Comparison of ENCODE assay signal across 9 mouse cellular contexts in the genomic region with DNA sequence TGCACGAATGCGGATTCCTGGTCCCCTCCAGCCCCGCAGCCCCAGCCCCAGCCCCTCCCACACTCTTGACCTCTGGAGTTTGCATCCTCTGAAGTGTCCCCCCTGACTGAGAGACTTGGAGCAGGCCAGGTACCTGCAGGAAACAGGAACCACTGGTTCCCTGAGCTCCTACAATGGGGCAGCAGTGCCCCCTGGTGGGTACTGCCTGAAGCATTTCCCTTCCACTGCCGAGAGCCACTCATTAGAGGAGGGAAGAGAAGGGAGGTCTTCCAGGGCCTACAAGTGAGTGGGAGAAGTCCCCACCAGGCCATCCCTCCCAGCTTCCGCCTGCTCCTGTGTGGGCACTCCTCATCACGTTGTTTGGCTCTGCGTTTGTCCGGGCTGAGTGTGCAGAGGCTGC. TPM values are rescaled to one million over a fixed set of nuclear protein-coding genes. Genes with fewer than 3 reads are reported as not detected.
DNase-seq lines count a peak whose midpoint lies in the region; ATAC-seq and TF ChIP-seq lines count a peak whose summit lies in the region.
"Had no signal": no experiment of that assay in that cellular context is flagged by ENCODE, and none has a peak within 500 bp of the region (broad histone marks: within the 10 kb centered on the region; RNA-seq: fewer than 3 reads in every experiment).

No protein-coding gene starts in this region.

- TF ChIP-seq POLR2A in CH12.LX (IDR thresholded peaks at IDR 0.05; ENCODE audit: low read depth, low read length) = no peak
- no peak for TF ChIP-seq POLR2A in brain, embryonic 14.5 days (IDR thresholded peaks at IDR 0.05; ENCODE audit: borderline replicate concordance, extremely low read depth, insufficient read depth, insufficient read length, poor library complexity, severe bottlenecking)

- no peak for TF ChIP-seq EP300 in CH12.LX (IDR thresholded peaks at IDR 0.05; ENCODE audit: low read length)
- no peak for TF ChIP-seq EP300 in liver, embryonic 14.5 days (IDR thresholded peaks at IDR 0.05; ENCODE audit: low read depth)

- in situ Hi-C loops in CH12.LX (cut with MboI; ENCODE audit: low pct_ligation_motif_present, low pct_unique_long_range_greater_than_20kb, low sequenced_read_pairs) = loop anchor here (10.0 kb wide), 1 partner anchor 236 kb away; no protein-coding TSS in a partner anchor

- ATAC-seq in erythroblast, adult 5-6 weeks (replicated peaks; ENCODE audit: low FRiP score, poor library complexity, severe bottlenecking) = peak; percentile 47
- ATAC-seq in heart, embryonic 16.5 days (replicated peaks; ENCODE audit: extremely low read depth, insufficient read depth, low FRiP score) = 0 out of 2 replicates have a peak, but pooled peaks have one; percentile 25
- no peak for ATAC-seq in liver, embryonic 14.5 days (ENCODE audit: insufficient read depth)
- ATAC-seq in neural tube, embryonic 15.5 days (ENCODE audit: low FRiP score) = peak; percentile 81

- no peak overlapping the region for H3K4me3 ChIP-seq in CH12.LX (replicated peaks in 1 of 3; ENCODE audit: low read depth in 2 of 3, low read length in 2 of 3, poor library complexity in 1 of 3)
- H3K4me3 ChIP-seq in heart, embryonic 16.5 days (ENCODE audit: low read length) = no peak overlapping the region
- H3K4me3 ChIP-seq in liver, embryonic 14.5 days (ENCODE audit: insufficient read depth in 1 of 2, low read depth in 2 of 2, low read length in 2 of 2) = no peak overlapping the region
- H3K4me3 ChIP-seq in neural tube, embryonic 15.5 days (replicated peaks) = no peak overlapping the region
- H3K4me3 ChIP-seq: heart, embryonic 13.5 days had no signal

- WGBS in heart, embryonic 16.5 days = 12% methylated on average over 8 of the region's 8 CpGs
- 7% methylated on average over 8 of the region's 8 CpGs for WGBS in liver, embryonic 14.5 days (ENCODE audit: insufficient replicate concordance)
- WGBS in neural tube, embryonic 15.5 days = 12% methylated on average over 8 of the region's 8 CpGs

- peak; percentile 65 for TF ChIP-seq RAD21 in CH12.LX (IDR thresholded peaks at IDR 0.05; ENCODE audit: low read depth, low read length)

- dilution Hi-C loops in CH12.LX (cut with MboI; ENCODE audit: extremely low pct_ligation_motif_present, extremely low pct_unique_long_range_greater_than_20kb, low sequenced_read_pairs) = no loop called here

- no peaks in the 10 kb centered on the region for H3K79me2 ChIP-seq in CH12.LX (replicated peaks; ENCODE audit: control insufficient read depth, extremely low read depth, insufficient read depth, poor library complexity, severe bottlenecking)

- peaks cover 31 to 60% of the 10 kb centered on the region in 2 experiments for H3K36me3 ChIP-seq in CH12.LX (replicated peaks in 1 of 2; ENCODE audit: control insufficient read depth in 1 of 2, insufficient read depth in 1 of 2, low read length in 1 of 2)
- H3K36me3 ChIP-seq in heart, embryonic 16.5 days (ENCODE audit: control insufficient read depth, insufficient read depth) = no peaks in the 10 kb centered on the region
- H3K36me3 ChIP-seq in liver, embryonic 14.5 days (replicated peaks; ENCODE audit: control insufficient read depth, insufficient read depth, low read depth) = peaks cover 9% of the 10 kb centered on the region
- H3K36me3 ChIP-seq in neural tube, embryonic 15.5 days = no peaks in the 10 kb centered on the region
- H3K36me3 ChIP-seq: heart, embryonic 13.5 days had no signal

- H3K9ac ChIP-seq in CH12.LX (ENCODE audit: insufficient read depth, low read depth) = no peak overlapping the region
- H3K9ac ChIP-seq in heart, embryonic 16.5 days (ENCODE audit: low read length) = no peak overlapping the region
- no peak overlapping the region for H3K9ac ChIP-seq in liver, embryonic 14.5 days (replicated peaks)
- no peak overlapping the region for H3K9ac ChIP-seq in neural tube, embryonic 15.5 days (replicated peaks)
- H3K9ac ChIP-seq: heart, embryonic 13.5 days had no signal

- TF ChIP-seq CTCF in CH12.LX (conservative IDR thresholded peaks at IDR 0.05 in 1 of 2, IDR thresholded peaks at IDR 0.05 in 1 of 2; ENCODE audit: low read depth in 2 of 2, low read length in 2 of 2) = peak; percentile 43 to 82
- peak; percentile 97 for TF ChIP-seq CTCF in brain, embryonic 14.5 days (IDR thresholded peaks at IDR 0.05; ENCODE audit: borderline replicate concordance, extremely low read depth, insufficient read depth, insufficient read length)
- peak; percentile 94 for TF ChIP-seq CTCF in liver, embryonic 14.5 days (IDR thresholded peaks at IDR 0.05; ENCODE audit: low read depth)

- peaks cover 39 to 88% of the 10 kb centered on the region in 2 experiments for H3K4me1 ChIP-seq in CH12.LX (ENCODE audit: control insufficient read depth in 1 of 2, insufficient read depth in 2 of 2)
- peaks cover 10% of the 10 kb centered on the region; the same call in 1 of the 2 replicates for H3K4me1 ChIP-seq in heart, embryonic 16.5 days (ENCODE audit: control insufficient read depth, insufficient read depth, low read length)
- no peaks in the 10 kb centered on the region; a peak in 1 of 4 replicates for H3K4me1 ChIP-seq in liver, embryonic 14.5 days (replicated peaks; ENCODE audit: control insufficient read depth in 2 of 2, insufficient read depth in 2 of 2, low read length in 1 of 2)
- H3K4me1 ChIP-seq in neural tube, embryonic 15.5 days = peaks cover 6% of the 10 kb centered on the region; the same call in 1 of the 2 replicates

- H3K9me3 ChIP-seq in CH12.LX (replicated peaks; ENCODE audit: low read length) = no peaks in the 10 kb centered on the region
- no peaks in the 10 kb centered on the region for H3K9me3 ChIP-seq in heart, embryonic 16.5 days (replicated peaks; ENCODE audit: control insufficient read depth, low read length)
- no peaks in the 10 kb centered on the region for H3K9me3 ChIP-seq in liver, embryonic 14.5 days (ENCODE audit: control insufficient read depth, low read length)
- no peaks in the 10 kb centered on the region for H3K9me3 ChIP-seq in neural tube, embryonic 15.5 days (replicated peaks)
- H3K9me3 ChIP-seq: heart, embryonic 13.5 days had no signal

- DNase-seq in CH12.LX (ENCODE audit: extremely low read depth) = peak; percentile 73
- DNase-seq in brain, embryonic 14.5 days (ENCODE audit: low read depth) = peak; percentile 88
- DNase-seq in kidney, postnatal 10 days = peak; percentile 91
- DNase-seq in liver, embryonic 14.5 days (ENCODE audit: low read depth in 3 of 3, low spot score in 3 of 3) = peak; percentile 39 to 49 (median 39)
- DNase-seq in testis, postnatal 10 days (ENCODE audit: low spot score) = peak; percentile 91

- H3K27ac ChIP-seq in CH12.LX (ENCODE audit: insufficient read depth, low read depth) = no peak overlapping the region
- no peak overlapping the region for H3K27ac ChIP-seq in heart, embryonic 16.5 days (ENCODE audit: low read length)
- no peak overlapping the region for H3K27ac ChIP-seq in liver, embryonic 14.5 days
- no peak overlapping the region for H3K27ac ChIP-seq in neural tube, embryonic 15.5 days (replicated peaks)
- H3K27ac ChIP-seq: heart, embryonic 13.5 days had no signal

- no peak overlapping the region for H3K4me2 ChIP-seq in CH12.LX (ENCODE audit: insufficient read depth, low read depth, poor library complexity, severe bottlenecking)
- H3K4me2 ChIP-seq in heart, embryonic 16.5 days (ENCODE audit: low read depth, low read length) = no peak overlapping the region
- H3K4me2 ChIP-seq in liver, embryonic 14.5 days (ENCODE audit: low read depth) = no peak overlapping the region
- H3K4me2 ChIP-seq in neural tube, embryonic 15.5 days = no peak overlapping the region
- H3K4me2 ChIP-seq: heart, embryonic 13.5 days had no signal

- no peaks in the 10 kb centered on the region for H3K27me3 ChIP-seq in CH12.LX (replicated peaks)
- H3K27me3 ChIP-seq in heart, embryonic 16.5 days (ENCODE audit: control insufficient read depth, insufficient read depth, low read length) = no peaks in the 10 kb centered on the region
- no peaks in the 10 kb centered on the region for H3K27me3 ChIP-seq in liver, embryonic 14.5 days (ENCODE audit: control insufficient read depth, insufficient read depth, low read length)
- H3K27me3 ChIP-seq in neural tube, embryonic 15.5 days (replicated peaks) = no peaks in the 10 kb centered on the region

TF ChIP-seq in CH12.LX, 34 proteins besides CTCF, POLR2A, EP300 and RAD21:
- TF ChIP-seq SMC3 (IDR thresholded peaks at IDR 0.05; ENCODE audit: low read depth, low read length) (peak; percentile 70), MAZ (IDR thresholded peaks at IDR 0.05; ENCODE audit: low read depth, low read length) (no peak), IRF4 (IDR thresholded peaks at IDR 0.05; ENCODE audit: low read depth, low read length) (0 out of 2 replicates have a peak, but pooled peaks have one; percentile 24), ELF1 (IDR thresholded peaks at IDR 0.05; ENCODE audit: low read depth, low read length) (peak; percentile 52), MAX (IDR thresholded peaks at IDR 0.05; ENCODE audit: low read length) (no peak)

RNA-seq across cellular contexts. Expression of gene Cd82, which starts 44.5 kb away (rescaled TPM):
- total RNA-seq in CH12.LX (2012; rRNA removed) (164 and 215 TPM in 2 replicates), CH12.LX (2014; rRNA removed) (157 and 177 TPM in 2 replicates)
- 249 and 294 TPM in 2 replicates for polyA plus RNA-seq in CH12.LX (2012; ENCODE audit: insufficient read length, low read depth)
- polyA plus RNA-seq in brain, embryonic 14.5 days (2012; rRNA removed) = 19.5 and 24.4 TPM in 2 replicates
- 99.9 and 150 TPM in 2 replicates for total RNA-seq in erythroblast, adult 5-6 weeks (2015; ENCODE audit: low replicate concordance)
- total RNA-seq in erythroblast, adult 5-6 weeks (2017; ENCODE audit: low replicate concordance) = 145 and 158 TPM in 2 replicates
- 47.6 and 58.8 TPM in 2 replicates for polyA plus RNA-seq in heart, embryonic 16.5 days (2015; fragmentation: Nextera tagmentation; extraction: Ambion mirVana)
- polyA plus RNA-seq in liver, embryonic 14.5 days (2012; rRNA removed) = 61.6 and 72.2 TPM in 2 replicates
- 58.6 and 63.1 TPM in 2 replicates for polyA plus RNA-seq in liver, embryonic 14.5 days (2014; fragmentation: Nextera tagmentation; extraction: Ambion mirVana)
- polyA plus RNA-seq in neural tube, embryonic 15.5 days (2015; fragmentation: Nextera tagmentation; extraction: Ambion mirVana) = 22.4 and 68.9 TPM in 2 replicates

Comparison
In these comparisons a context has a peak if more than half of its experiments do, and no peak if none do; other contexts are left out.
1. DNase-seq: peak in every context shown above with its lines; median percentile 91 in kidney, postnatal 10 days; 91 in testis, postnatal 10 days; 88 in brain, embryonic 14.5 days; 73 in CH12.LX; 39 in liver, embryonic 14.5 days.